21 mouse cellular contexts compared by ENCODE assay signal in the genomic region with DNA sequence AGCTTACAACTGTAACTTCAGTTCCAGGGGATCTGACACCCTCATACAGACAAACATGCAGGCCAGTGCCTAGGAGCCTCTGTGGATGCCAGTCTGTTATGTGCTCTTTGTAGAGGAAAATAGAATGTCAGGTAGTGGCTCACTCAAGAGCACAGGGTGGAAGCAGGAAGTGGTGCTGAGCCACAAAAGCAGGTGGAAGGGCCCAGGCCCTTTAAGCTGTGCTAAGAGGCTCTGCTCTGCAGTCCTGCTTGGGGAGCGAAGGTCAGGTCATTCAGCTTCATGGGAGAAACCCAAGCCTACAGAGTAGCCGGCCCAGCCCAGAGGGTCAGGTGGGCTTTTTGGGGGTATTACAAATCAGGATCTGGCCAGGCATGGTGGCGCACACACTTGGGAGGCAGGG. TPM values are rescaled to one million over a fixed set of nuclear protein-coding genes. Genes with fewer than 3 reads are reported as not detected.
DNase-seq lines count a peak whose midpoint lies in the region; ATAC-seq lines count a peak whose summit lies in the region.
"Had no signal": no experiment of that assay in that cellular context is flagged by ENCODE, and none has a peak within 500 bp of the region (broad histone marks: within the 10 kb centered on the region; RNA-seq: fewer than 3 reads in every experiment).

No protein-coding gene starts in this region.

- H3K27me3 ChIP-seq in limb, embryonic 12.5 days = no peaks in the 10 kb centered on the region
- H3K27me3 ChIP-seq in limb, embryonic 10.5 days (ENCODE audit: low read depth, poor library complexity, severe bottlenecking) = no peaks in the 10 kb centered on the region
- no peaks in the 10 kb centered on the region for H3K27me3 ChIP-seq in hindbrain, embryonic 11.5 days (ENCODE audit: control insufficient read depth, insufficient read depth, low read length)
- H3K27me3 ChIP-seq: forebrain, embryonic 12.5 days; midbrain, embryonic 15.5 days had no signal

- H3K9ac ChIP-seq in limb, embryonic 12.5 days (replicated peaks) = no peak overlapping the region
- no peak overlapping the region for H3K9ac ChIP-seq in hindbrain, embryonic 11.5 days (ENCODE audit: low read depth, low read length)
- H3K9ac ChIP-seq: forebrain, embryonic 12.5 days; midbrain, embryonic 15.5 days had no signal

- 0 out of 2 replicates have a peak overlapping the region, but pooled peaks have one; percentile 35 for H3K27ac ChIP-seq in limb, embryonic 12.5 days
- H3K27ac ChIP-seq in limb, embryonic 10.5 days = no peak overlapping the region
- no peak overlapping the region for H3K27ac ChIP-seq in hindbrain, embryonic 11.5 days (ENCODE audit: low read depth, low read length)
- H3K27ac ChIP-seq: forebrain, embryonic 12.5 days; hindbrain, postnatal 0 days; left cerebral cortex, adult 2 months; midbrain, embryonic 15.5 days had no signal

- no peaks in the 10 kb centered on the region for H3K9me3 ChIP-seq in limb, embryonic 12.5 days
- no peaks in the 10 kb centered on the region for H3K9me3 ChIP-seq in limb, embryonic 10.5 days (replicated peaks)
- no peaks in the 10 kb centered on the region for H3K9me3 ChIP-seq in hindbrain, embryonic 11.5 days (ENCODE audit: control insufficient read depth, low read length)
- H3K9me3 ChIP-seq: forebrain, embryonic 12.5 days; G1E; megakaryocyte, embryonic 14.5 days; midbrain, embryonic 15.5 days had no signal

- H3K36me3 ChIP-seq in limb, embryonic 12.5 days = peaks cover 59% of the 10 kb centered on the region
- H3K36me3 ChIP-seq in limb, embryonic 10.5 days = peaks cover 66% of the 10 kb centered on the region
- peaks cover 14% of the 10 kb centered on the region for H3K36me3 ChIP-seq in hindbrain, embryonic 11.5 days (ENCODE audit: control insufficient read depth, insufficient read depth, low read length)

- no peak overlapping the region for H3K4me3 ChIP-seq in limb, embryonic 12.5 days (replicated peaks)
- no peak overlapping the region for H3K4me3 ChIP-seq in limb, embryonic 10.5 days
- H3K4me3 ChIP-seq in hindbrain, embryonic 11.5 days (ENCODE audit: low read depth, low read length) = no peak overlapping the region
- H3K4me3 ChIP-seq: forebrain, embryonic 12.5 days; left cerebral cortex, adult 2 months; megakaryocyte, embryonic 14.5 days; midbrain, embryonic 15.5 days had no signal

- H3K4me2 ChIP-seq in limb, embryonic 12.5 days = no peak overlapping the region
- H3K4me2 ChIP-seq in hindbrain, embryonic 11.5 days (replicated peaks; ENCODE audit: low read depth, low read length) = no peak overlapping the region
- H3K4me2 ChIP-seq: forebrain, embryonic 12.5 days; heart, embryonic 11.5 days; midbrain, embryonic 15.5 days had no signal

- WGBS in limb, embryonic 12.5 days = 80% methylated on average over 3 of the region's 3 CpGs
- WGBS in limb, embryonic 10.5 days = 88% methylated on average over 3 of the region's 3 CpGs
- 90% methylated on average over 3 of the region's 3 CpGs for WGBS in hindbrain, embryonic 11.5 days

- H3K4me1 ChIP-seq in limb, embryonic 12.5 days (replicated peaks) = peaks cover 34% of the 10 kb centered on the region
- H3K4me1 ChIP-seq in limb, embryonic 10.5 days = peaks cover 32% of the 10 kb centered on the region
- H3K4me1 ChIP-seq in hindbrain, embryonic 11.5 days (replicated peaks; ENCODE audit: control insufficient read depth, insufficient read depth, low read length) = 0 out of 2 replicates have a peak, but pooled peaks cover 5% of the 10 kb centered on the region

- no peak for DNase-seq in limb, embryonic 10.5 days (ENCODE audit: low spot score)
- peak; percentile 66 for DNase-seq in CD4-positive, CD25-positive, alpha-beta regulatory T cell, adult 2 months (ENCODE audit: low read depth, low spot score)
- DNase-seq in induced T-regulatory cell, adult 2 months (ENCODE audit: low read depth) = peak; percentile 53
- DNase-seq in thymus, postnatal 25 days = peak; percentile 68
- no peak for DNase-seq in hindbrain, embryonic 11.5 days (ENCODE audit: low spot score)
- no peak for DNase-seq in frontal cortex, postnatal 10 days (ENCODE audit: low spot score in 2 of 2)
- DNase-seq: adrenal gland, adult 8-10 months; cerebellum, adult 8-10 months; embryo, embryonic 11 days; gastrocnemius, postnatal 36 days; heart, postnatal 4 days; kidney, adult 8-10 months; lung, postnatal 14 days had no signal

- no peak for ATAC-seq in limb, embryonic 12.5 days (ENCODE audit: insufficient number of reproducible peaks, insufficient read depth, low FRiP score, low TSS enrichment, low read depth)
- no peak for ATAC-seq in hindbrain, embryonic 11.5 days (ENCODE audit: low FRiP score)
- ATAC-seq: hindbrain, postnatal 0 days; midbrain, embryonic 15.5 days had no signal

RNA-seq across cellular contexts. Expression of a gene that starts 4.8 kb away (rescaled TPM):
- 915 and 927 TPM in 2 replicates for polyA plus RNA-seq in limb, embryonic 12.5 days (2016; fragmentation: Nextera tagmentation; extraction: Ambion mirVana)
- polyA plus RNA-seq in limb, embryonic 10.5 days (2016; fragmentation: Nextera tagmentation; extraction: Ambion mirVana) = 972 and 1,174 TPM in 2 replicates
- polyA plus RNA-seq in hindbrain, embryonic 11.5 days (2014; fragmentation: Nextera tagmentation; extraction: Ambion mirVana) = 746 and 776 TPM in 2 replicates

RNA-seq across cellular contexts. Expression of a gene that starts 16.7 kb away (rescaled TPM):
- 99.0 and 117 TPM in 2 replicates for polyA plus RNA-seq in limb, embryonic 12.5 days (2016; fragmentation: Nextera tagmentation; extraction: Ambion mirVana)
- polyA plus RNA-seq in limb, embryonic 10.5 days (2016; fragmentation: Nextera tagmentation; extraction: Ambion mirVana) = 123 and 124 TPM in 2 replicates
- polyA plus RNA-seq in hindbrain, embryonic 11.5 days (2014; fragmentation: Nextera tagmentation; extraction: Ambion mirVana) = 68.0 and 74.9 TPM in 2 replicates

RNA-seq across cellular contexts. Expression of a gene that starts 17.2 kb away (rescaled TPM):
- 96.9 and 106 TPM in 2 replicates for polyA plus RNA-seq in limb, embryonic 12.5 days (2016; fragmentation: Nextera tagmentation; extraction: Ambion mirVana)
- polyA plus RNA-seq in limb, embryonic 10.5 days (2016; fragmentation: Nextera tagmentation; extraction: Ambion mirVana) = 90.5 and 118 TPM in 2 replicates
- polyA plus RNA-seq in hindbrain, embryonic 11.5 days (2014; fragmentation: Nextera tagmentation; extraction: Ambion mirVana) = 39.5 and 48.0 TPM in 2 replicates

RNA-seq across cellular contexts. Expression of a gene that starts 24.8 kb away (rescaled TPM):
- polyA plus RNA-seq in limb, embryonic 12.5 days (2016; fragmentation: Nextera tagmentation; extraction: Ambion mirVana) = 7.1 and 7.7 TPM in 2 replicates
- polyA plus RNA-seq in limb, embryonic 10.5 days (2016; fragmentation: Nextera tagmentation; extraction: Ambion mirVana) = 7.5 and 7.9 TPM in 2 replicates
- 3.4 and 3.9 TPM in 2 replicates for polyA plus RNA-seq in hindbrain, embryonic 11.5 days (2014; fragmentation: Nextera tagmentation; extraction: Ambion mirVana)

RNA-seq across cellular contexts. Expression of a gene that starts 37.3 kb away (rescaled TPM):
- polyA plus RNA-seq in limb, embryonic 12.5 days (2016; fragmentation: Nextera tagmentation; extraction: Ambion mirVana) = 45.4 and 51.6 TPM in 2 replicates
- polyA plus RNA-seq in limb, embryonic 10.5 days (2016; fragmentation: Nextera tagmentation; extraction: Ambion mirVana) = 65.1 and 67.0 TPM in 2 replicates
- 47.6 and 49.7 TPM in 2 replicates for polyA plus RNA-seq in hindbrain, embryonic 11.5 days (2014; fragmentation: Nextera tagmentation; extraction: Ambion mirVana)

Comparison
In these comparisons a context has a peak if more than half of its experiments do, and no peak if none do; other contexts are left out.
1. DNase-seq: peak in CD4-positive, CD25-positive, alpha-beta regulatory T cell, adult 2 months (single experiment), induced T-regulatory cell, adult 2 months (single experiment) and thymus, postnatal 25 days (single experiment); none in limb, embryonic 10.5 days (single experiment), hindbrain, embryonic 11.5 days (single experiment) and frontal cortex, postnatal 10 days (0 of 2).